Mouse (Mus musculus) MEL (cell line): ENCODE results near the gene Bcar1.

ENCODE experiments used
- BHLHE40 ChIP-seq: IDR thresholded peaks from 2 replicates; pipeline ENCODE4 v1.6.1; 2012; ENCODE audit warnings: low read depth, mild to moderate bottlenecking, inconsistent platforms, low read length, improper control_type of control experiment, borderline replicate concordance
- CHD2 ChIP-seq: IDR thresholded peaks from 2 replicates; pipeline ENCODE4 v1.6.1; 2011; ENCODE audit warnings: low read length, improper control_type of control experiment
- CTCF ChIP-seq, 3 experiments: IDR thresholded peaks in 2 of 3; conservative IDR thresholded peaks in 1 of 3; 2 replicates each; pipeline ENCODE4 v1.5.1; 2011 to 2012; ENCODE audit warnings: low read length in 3 of 3, low read depth in 2 of 3, mild to moderate bottlenecking in 2 of 3, improper control_type of control experiment in 1 of 3, inconsistent platforms in 1 of 3, mixed read lengths in 1 of 3, moderate library complexity in 1 of 3; ENCODE audit not compliant: control insufficient read depth in 1 of 3, insufficient read depth in 1 of 3, poor library complexity in 1 of 3, severe bottlenecking in 1 of 3
- HCFC1 ChIP-seq: IDR thresholded peaks from 2 replicates; pipeline ENCODE4 v1.6.1; 2012; ENCODE audit warnings: low read depth, mild to moderate bottlenecking, inconsistent platforms, low read length, improper control_type of control experiment, moderate library complexity
- MEF2A ChIP-seq: IDR thresholded peaks from 2 replicates; pipeline ENCODE4 v1.6.1; 2014; ENCODE audit warnings: low read depth, mild to moderate bottlenecking, inconsistent platforms, low read length, improper control_type of control experiment; ENCODE audit not compliant: poor library complexity, insufficient replicate concordance, severe bottlenecking; ENCODE audit errors: extremely low read depth
- SIN3A ChIP-seq: IDR thresholded peaks from 2 replicates; pipeline ENCODE4 v1.6.1; 2012; ENCODE audit warnings: low read length, improper control_type of control experiment, inconsistent platforms
- USF2 ChIP-seq, 2 experiments: IDR thresholded peaks; 2 replicates each; pipeline ENCODE4 v1.6.1; 2011 to 2012; ENCODE audit warnings: improper control_type of control experiment in 2 of 2, low read length in 2 of 2, borderline replicate concordance in 1 of 2, inconsistent platforms in 1 of 2, low read depth in 1 of 2, mild to moderate bottlenecking in 1 of 2; ENCODE audit not compliant: insufficient read depth in 1 of 2

DNA sequence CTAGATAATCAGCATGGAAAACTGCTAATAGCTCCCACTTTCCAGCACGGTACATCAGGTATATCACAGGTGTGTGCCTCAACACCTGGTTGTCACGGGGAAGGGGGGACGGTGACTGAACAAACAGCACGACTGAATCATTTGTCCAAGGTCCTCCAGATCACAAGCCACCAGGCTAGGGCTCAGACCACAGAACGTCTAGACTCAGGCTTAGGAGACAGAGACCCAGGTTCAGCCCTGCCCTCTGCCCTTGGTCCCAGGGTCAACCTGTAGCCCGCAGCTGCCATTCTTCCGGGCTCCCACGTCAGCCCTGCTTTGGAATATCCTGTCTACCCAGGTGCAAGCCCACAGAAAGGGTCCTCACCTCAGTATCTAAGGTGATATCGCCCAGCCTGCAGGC, 42.2 kb downstream of the Bcar1 start:
- TF ChIP-seq CHD2 (no peak), CTCF (IDR thresholded peaks at IDR 0.05 in 2 of 3, conservative IDR thresholded peaks at IDR 0.05 in 1 of 3; ENCODE audit: control insufficient read depth in 1 of 3, insufficient read depth in 1 of 3, low read depth in 2 of 3, low read length in 3 of 3, poor library complexity in 1 of 3, severe bottlenecking in 1 of 3) (no peak), SIN3A (no peak), USF2 (IDR thresholded peaks at IDR 0.05; ENCODE audit: borderline replicate concordance in 1 of 2, insufficient read depth in 1 of 2, low read depth in 1 of 2, low read length in 2 of 2) (no peak), HCFC1 (no peak), MEF2A (no peak), BHLHE40 (no peak)
